Mouse (Mus musculus) heart, embryonic 14.5 days (tissue): Measurements from ENCODE around the gene Nos3. TPM values are rescaled to one million over a fixed set of nuclear protein-coding genes. Genes with fewer than 3 reads are reported as not detected.
"Not testable (repeated sequence)": the region's sequence is repeated elsewhere in the genome, so short reads cannot be mapped to it uniquely, and the experiment has no call there.

Experiments used
- ATAC-seq: fragments of 200-750 bp; cut with Nextera tagmentation; 2 replicates; pipeline ENCODE4 v1.8.0; 2017; ENCODE audit warnings: low read depth, moderate TSS enrichment; ENCODE audit not compliant: insufficient number of reproducible peaks, insufficient read depth, low FRiP score
- H3K27ac ChIP-seq, 2 experiments: fragments of 200-500 bp in 1 of 2; fragments of 300-500 bp in 1 of 2; sonication (generic) in 1 of 2; replicated peaks in 1 of 2; 2 replicates each; pipeline ENCODE4 v1.5.1; 2012 to 2014; ENCODE audit warnings: low read depth in 2 of 2, low read length in 2 of 2, control low read depth in 1 of 2, mild to moderate bottlenecking in 1 of 2, mixed read lengths in 1 of 2; ENCODE audit not compliant: control insufficient read depth in 1 of 2, insufficient read depth in 1 of 2
- H3K27me3 ChIP-seq: fragments of 300-500 bp; sonication (generic); 2 replicates; pipeline ENCODE4 v1.6.1; 2014; ENCODE audit warnings: mild to moderate bottlenecking, low read length, control low read depth; ENCODE audit not compliant: control insufficient read depth, insufficient read depth
- H3K36me3 ChIP-seq: fragments of 300-500 bp; sonication (generic); 2 replicates; pipeline ENCODE4 v1.6.1; 2014; ENCODE audit warnings: mild to moderate bottlenecking, control low read depth, low read length, mixed read lengths; ENCODE audit not compliant: control insufficient read depth, insufficient read depth
- H3K4me1 ChIP-seq, 2 experiments: fragments of 200-500 bp in 1 of 2; fragments of 300-500 bp in 1 of 2; sonication (generic) in 1 of 2; 2 replicates each; pipeline ENCODE4 v1.6.1; 2012 to 2014; ENCODE audit warnings: low read length in 2 of 2, control low read depth in 1 of 2, mixed read lengths in 1 of 2; ENCODE audit not compliant: control insufficient read depth in 2 of 2, insufficient read depth in 2 of 2
- H3K4me2 ChIP-seq: fragments of 300-500 bp; sonication (generic); 2 replicates; pipeline ENCODE4 v1.6.1; 2014; ENCODE audit warnings: mild to moderate bottlenecking, low read length
- H3K4me3 ChIP-seq, 2 experiments: fragments of 200-500 bp in 1 of 2; fragments of 300-500 bp in 1 of 2; sonication (generic) in 1 of 2; 2 replicates each; pipeline ENCODE4 v1.5.1; 2012 to 2014; ENCODE audit warnings: low read length in 2 of 2, mild to moderate bottlenecking in 2 of 2, control low read depth in 1 of 2, low read depth in 1 of 2, moderate library complexity in 1 of 2; ENCODE audit not compliant: control insufficient read depth in 1 of 2, insufficient read depth in 1 of 2
- H3K9ac ChIP-seq: fragments of 300-500 bp; sonication (generic); 2 replicates; pipeline ENCODE4 v1.6.1; 2014; ENCODE audit warnings: mild to moderate bottlenecking, low read length
- H3K9me3 ChIP-seq: fragments of 300-500 bp; sonication (generic); 2 replicates; pipeline ENCODE4 v1.6.1; 2016; ENCODE audit warnings: low read length, control low read depth; ENCODE audit not compliant: control insufficient read depth
- WGBS: fragments of 180-500 bp; shearing (Covaris S2); extraction: QIAGEN DNeasy Blood & Tissue Kit; methylation state at CpG from one replicate; pipeline ENCODE4 v1.1.7; 2014; 5-methylcytosine and 5-hydroxymethylcytosine counted together
- polyA plus RNA-seq: library from polyadenylated mRNA; unstranded; fragments of >200 nt; fragmentation: Nextera tagmentation; extraction: Ambion mirVana; gene quantifications from 2 replicates; pipeline ENCODE4 v1.2.1, GENCODE M21; 2014

The Nos3 gene
- polyA plus RNA-seq, 1 experiment from 2014 or later: 27.7 TPM

- Histone ChIP-seq H3K4me3 (no peak overlapping the region), H3K27ac (no peak overlapping the region), H3K4me2 (no peak overlapping the region), H3K27me3 (peaks cover 9% of the 10 kb centered on the region; the same call in 1 of the 2 replicates), H3K36me3 (0 out of 2 replicates have a peak, but pooled peaks cover 5% of the 10 kb centered on the region), H3K9ac (no peak overlapping the region), H3K4me1 (peaks cover 20 to 43% of the 10 kb centered on the region in 2 experiments), H3K9me3 (no peaks in the 10 kb centered on the region)
- ATAC-seq: no peak
- 84% methylated on average over 4 of the region's 4 CpGs for WGBS
Observed at GRCm38 (mm10) chr5:24389658-24390020, 25.0 kb downstream of the Nos3 start.

- H3K27ac ChIP-seq: 0 out of 4 replicates have a peak within 1 kb of the TSS, but pooled peaks of 1 of the 2 experiments have one; percentile 19
- no peak within 1 kb of the TSS for H3K4me3 ChIP-seq
- peaks cover 19 to 38% of the 10 kb centered on the region in 2 experiments for H3K4me1 ChIP-seq
- no peak within 1 kb of the TSS for H3K4me2 ChIP-seq
- WGBS: 82% methylated on average over 7 of the region's 7 CpGs
- 0 out of 2 replicates have a peak, but pooled peaks cover 3% of the 10 kb centered on the region for H3K36me3 ChIP-seq
- no peaks in the 10 kb centered on the region for H3K9me3 ChIP-seq
- no peaks in the 10 kb centered on the region for H3K27me3 ChIP-seq
- no peak within 1 kb of the TSS for H3K9ac ChIP-seq
- ATAC-seq: no peak
Observed at GRCm38 (mm10) chr5:24391864-24392263, 27.3 kb downstream of the Nos3 start, which contains the start of gene Atg9b. Gene Atg9b (minus strand): TSS chr5:24392143.

- H3K4me3 ChIP-seq: no peak overlapping the region
- 0 out of 2 replicates have a peak, but pooled peaks cover 5% of the 10 kb centered on the region for H3K36me3 ChIP-seq
- WGBS: 70% methylated on average over 7 of the region's 7 CpGs
- ATAC-seq: no peak
- no peaks in the 10 kb centered on the region for H3K9me3 ChIP-seq
- peaks cover 15 to 31% of the 10 kb centered on the region in 2 experiments for H3K4me1 ChIP-seq
- H3K27me3 ChIP-seq: no peaks in the 10 kb centered on the region
- no peak overlapping the region for H3K4me2 ChIP-seq
- no peak overlapping the region for H3K9ac ChIP-seq
- H3K27ac ChIP-seq: 0 out of 4 replicates have a peak overlapping the region, but pooled peaks of 1 of the 2 experiments have one; percentile 19
Observed at GRCm38 (mm10) chr5:24392724-24393123, 28.1 kb downstream of the Nos3 start.

- WGBS: 24% methylated on average over 7 of the region's 7 CpGs
- no peak for ATAC-seq
Observed at GRCm38 (mm10) chr5:24393392-24393997, 28.9 kb downstream of the Nos3 start, which contains the start of gene Abcb8. Gene Abcb8 (plus strand): TSS chr5:24393663.

GRCm38 (mm10) chr5:24394165-24394894 lies 29.7 kb downstream of the Nos3 start:
- Histone ChIP-seq H3K27me3 (no peaks in the 10 kb centered on the region), H3K36me3 (0 out of 2 replicates have a peak, but pooled peaks cover 5% of the 10 kb centered on the region), H3K4me3 (peak overlapping the region; percentile 52 to 86), H3K4me2 (peak overlapping the region; percentile 68), H3K27ac (peak overlapping the region; percentile 81 to 93), H3K9ac (peak overlapping the region; percentile 71), H3K9me3 (no peaks in the 10 kb centered on the region), H3K4me1 (peaks cover 11 to 20% of the 10 kb centered on the region in 2 experiments)
- ATAC-seq: peak; percentile 94
- WGBS: 1% methylated on average over 36 of the region's 36 CpGs

More at GRCm38 (mm10) chr5:24393392-24393997, 28.9 kb downstream of the Nos3 start, which contains the start of gene Abcb8:
- Histone ChIP-seq H3K4me1 (peaks cover 12 to 25% of the 10 kb centered on the region in 2 experiments), H3K27me3 (no peaks in the 10 kb centered on the region), H3K36me3 (0 out of 2 replicates have a peak, but pooled peaks cover 5% of the 10 kb centered on the region), H3K9ac (peak within 1 kb of the TSS; percentile 71), H3K4me3 (peak within 1 kb of the TSS; percentile 52 to 86), H3K4me2 (peak within 1 kb of the TSS; percentile 68), H3K27ac (peak within 1 kb of the TSS; percentile 81 to 93), H3K9me3 (no peaks in the 10 kb centered on the region)

- 86% methylated on average over 6 of the region's 6 CpGs for WGBS
Observed at GRCm38 (mm10) chr5:24396254-24396653, 31.6 kb downstream of the Nos3 start.

GRCm38 (mm10) chr5:24399686-24400085 lies 35.1 kb downstream of the Nos3 start:
- Histone ChIP-seq H3K27ac (no peak overlapping the region), H3K9me3 (no peaks in the 10 kb centered on the region), H3K9ac (no peak overlapping the region), H3K4me2 (no peak overlapping the region), H3K4me3 (no peak overlapping the region), H3K36me3 (peaks cover 52% of the 10 kb centered on the region), H3K27me3 (no peaks in the 10 kb centered on the region), H3K4me1 (peaks cover 0 to 8% of the 10 kb centered on the region in 2 experiments)
- 71% methylated on average over 10 of the region's 10 CpGs for WGBS
- no peak for ATAC-seq

More at GRCm38 (mm10) chr5:24396254-24396653, 31.6 kb downstream of the Nos3 start:
- not testable (repeated sequence) for H3K4me3 ChIP-seq, H3K9me3 ChIP-seq, H3K4me2 ChIP-seq, H3K9ac ChIP-seq, H3K27ac ChIP-seq, H3K27me3 ChIP-seq, ATAC-seq
- peaks cover 19% of the 10 kb centered on the region for H3K36me3 ChIP-seq
- peaks cover 6 to 13% of the 10 kb centered on the region in 2 experiments for H3K4me1 ChIP-seq
